Mouse (Mus musculus) embryonic facial prominence, embryonic 11.5 days (tissue): ENCODE data around the gene Hnrnpab. TPM values are rescaled to one million over a fixed set of nuclear protein-coding genes. Genes with fewer than 3 reads are reported as not detected.

ENCODE experiments used
- ATAC-seq: fragments of 200-750 bp; cut with Nextera tagmentation; replicated peaks from 2 replicates; pipeline ENCODE4 v1.8.0; 2017; ENCODE audit warnings: low read depth; ENCODE audit not compliant: insufficient number of reproducible peaks, low FRiP score, low TSS enrichment
- DNase-seq: peaks from one replicate; pipeline ENCODE4 v3.0.0-alpha.2; 2015; ENCODE audit warnings: low spot score
- H3K27ac ChIP-seq: fragments of 300-500 bp; sonication (generic); replicated peaks from 2 replicates; pipeline ENCODE4 v1.5.1; 2014; ENCODE audit warnings: mild to moderate bottlenecking, low read depth, low read length, control low read depth
- H3K27me3 ChIP-seq: fragments of 300-500 bp; sonication (generic); 2 replicates; pipeline ENCODE4 v1.6.1; 2014; ENCODE audit warnings: mild to moderate bottlenecking, low read length, moderate library complexity, mixed read lengths; ENCODE audit not compliant: control insufficient read depth, insufficient read depth
- H3K36me3 ChIP-seq: fragments of 300-500 bp; sonication (generic); replicated peaks from 2 replicates; pipeline ENCODE4 v1.6.1; 2014; ENCODE audit warnings: low read depth, mild to moderate bottlenecking, low read length, moderate library complexity, mixed read lengths; ENCODE audit not compliant: control insufficient read depth, insufficient read depth
- H3K4me1 ChIP-seq: fragments of 300-500 bp; sonication (generic); 2 replicates; pipeline ENCODE4 v1.6.1; 2014; ENCODE audit warnings: low read length, mixed read lengths; ENCODE audit not compliant: control insufficient read depth, insufficient read depth
- H3K4me2 ChIP-seq: fragments of 300-500 bp; sonication (generic); 2 replicates; pipeline ENCODE4 v1.6.1; 2014; ENCODE audit warnings: low read depth, mild to moderate bottlenecking, control low read depth, low read length, moderate library complexity
- H3K4me3 ChIP-seq: fragments of 300-500 bp; sonication (generic); 2 replicates; pipeline ENCODE4 v1.5.1; 2014; ENCODE audit warnings: low read depth, low read length, control low read depth
- H3K9ac ChIP-seq: fragments of 300-500 bp; sonication (generic); replicated peaks from 2 replicates; pipeline ENCODE4 v1.6.1; 2014; ENCODE audit warnings: mild to moderate bottlenecking, control low read depth, low read length
- H3K9me3 ChIP-seq: fragments of 300-500 bp; sonication (generic); replicated peaks from 2 replicates; pipeline ENCODE4 v1.6.1; 2016; ENCODE audit warnings: mild to moderate bottlenecking, low read length, inconsistent platforms, mixed read lengths; ENCODE audit not compliant: control insufficient read depth
- WGBS: fragments of 180-500 bp; shearing (Covaris S2); extraction: QIAGEN DNeasy Blood & Tissue Kit; methylation state at CpG from one replicate; pipeline ENCODE4 v1.1.7; 2014; 5-methylcytosine and 5-hydroxymethylcytosine counted together
- polyA plus RNA-seq: library from polyadenylated mRNA; unstranded; fragments of >200 nt; fragmentation: Nextera tagmentation; extraction: Ambion mirVana; gene quantifications from 2 replicates; pipeline ENCODE4 v1.2.1, GENCODE M21; 2014

Gene Hnrnpab
- polyA plus RNA-seq, 1 experiment from 2014 or later: 870 TPM

DNA sequence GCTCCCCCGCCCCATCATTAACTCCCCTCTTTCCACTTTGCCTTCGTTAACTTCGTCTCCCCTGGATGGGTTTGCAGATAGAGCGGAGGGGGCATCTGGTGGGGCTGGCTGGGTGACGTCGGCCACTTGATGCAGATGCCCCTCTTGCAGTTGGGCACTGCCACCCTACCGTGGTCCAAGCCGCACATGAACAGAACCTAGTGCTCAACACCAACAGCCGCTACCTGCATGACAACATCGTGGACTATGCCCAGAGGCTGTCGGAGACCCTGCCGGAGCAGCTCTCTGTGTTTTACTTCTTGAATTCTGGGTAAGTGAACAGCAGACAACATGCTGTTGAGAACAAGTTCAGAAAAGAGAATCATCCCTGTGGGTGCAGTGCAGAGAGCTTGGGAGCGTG lies 20.2 kb downstream of the Hnrnpab start:
- no peak for ATAC-seq
- Histone ChIP-seq H3K4me2 (no peak overlapping the region), H3K27me3 (no peaks in the 10 kb centered on the region), H3K4me3 (no peak overlapping the region), H3K27ac (no peak overlapping the region), H3K9ac (no peak overlapping the region), H3K4me1 (no peaks in the 10 kb centered on the region; the same call in 1 of the 2 replicates), H3K9me3 (no peaks in the 10 kb centered on the region), H3K36me3 (peaks cover 13% of the 10 kb centered on the region)
- 97% methylated on average over 13 of the region's 13 CpGs for WGBS
- DNase-seq: no peak

- no peak; the same call in 1 of the 2 replicates for ATAC-seq
Observed at GRCm38 (mm10) chr11:51585608-51586252, 20.9 kb downstream of the Hnrnpab start.

DNA sequence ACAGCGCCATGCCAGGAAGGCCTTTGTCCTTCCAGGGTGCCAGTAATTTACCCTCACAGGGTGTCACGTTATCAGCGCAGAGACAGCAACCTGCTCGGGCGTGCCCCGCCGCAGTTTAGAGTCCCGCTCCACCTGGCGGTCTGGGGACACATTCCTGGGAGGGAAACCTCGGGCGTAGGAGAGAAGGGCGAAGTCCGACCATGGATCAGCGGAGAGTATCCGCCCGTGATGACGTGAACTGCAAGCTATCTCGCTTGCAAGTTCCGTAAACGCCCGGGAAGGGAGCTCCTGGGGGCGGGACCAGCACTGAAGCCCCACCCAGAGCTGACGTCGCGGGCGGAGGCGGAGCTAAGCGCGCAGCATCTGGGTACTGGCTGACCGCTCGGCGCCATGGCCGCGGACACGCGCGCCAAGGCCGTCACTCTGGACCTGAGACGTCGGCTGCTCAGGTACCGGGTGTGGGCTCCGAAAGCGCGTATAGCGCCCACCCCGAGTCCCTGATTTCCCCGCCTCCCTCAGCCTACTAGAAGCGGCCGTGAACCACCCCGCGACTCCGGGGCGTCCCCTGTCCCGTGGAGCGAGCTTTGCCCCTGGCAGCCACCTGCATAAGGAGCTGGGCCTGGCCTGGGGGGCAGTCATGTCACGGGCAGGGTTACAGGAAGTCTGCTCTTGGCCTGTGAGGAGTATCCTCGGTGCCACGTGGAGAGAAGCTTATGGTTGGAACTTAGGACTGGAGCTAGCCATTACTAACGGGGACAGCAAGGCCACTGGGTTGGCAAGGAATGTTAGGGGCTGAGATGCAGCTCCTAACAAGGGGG lies 22.0 kb downstream of the Hnrnpab start, which contains the start of gene Phykpl:
TSS of gene Phykpl (plus strand) at position 327 of the 818 bp plus-strand sequence.
- peak within 1 kb of the TSS; percentile 79 for H3K27ac ChIP-seq
- DNase-seq (peak; percentile 97), ATAC-seq (peak; percentile 84)
- H3K9me3 ChIP-seq: no peaks in the 10 kb centered on the region
- H3K27me3 ChIP-seq: no peaks in the 10 kb centered on the region
- H3K4me1 ChIP-seq: no peaks in the 10 kb centered on the region; the same call in 1 of the 2 replicates
- H3K4me3 ChIP-seq: peak within 1 kb of the TSS; percentile 59
- peak within 1 kb of the TSS; percentile 82 for H3K4me2 ChIP-seq
- under 1% methylated on average over 59 of the region's 59 CpGs for WGBS
- peaks cover 7% of the 10 kb centered on the region for H3K36me3 ChIP-seq
- peak within 1 kb of the TSS; percentile 79 for H3K9ac ChIP-seq

More at GRCm38 (mm10) chr11:51585608-51586252, 20.9 kb downstream of the Hnrnpab start:
- peak overlapping the region; percentile 82 for H3K4me2 ChIP-seq
- no peaks in the 10 kb centered on the region; the same call in 1 of the 2 replicates for H3K4me1 ChIP-seq
- WGBS: 65% methylated on average over 8 of the region's 8 CpGs
- 0 out of 2 replicates have a peak overlapping the region, but pooled peaks have one; percentile 59 for H3K4me3 ChIP-seq
- H3K36me3 ChIP-seq: peaks cover 9% of the 10 kb centered on the region
- H3K9ac ChIP-seq: peak overlapping the region; percentile 79
- no peak overlapping the region; the same call in 1 of the 2 replicates for H3K27ac ChIP-seq
- no peak for DNase-seq
- no peaks in the 10 kb centered on the region for H3K27me3 ChIP-seq
- H3K9me3 ChIP-seq: no peaks in the 10 kb centered on the region

DNA sequence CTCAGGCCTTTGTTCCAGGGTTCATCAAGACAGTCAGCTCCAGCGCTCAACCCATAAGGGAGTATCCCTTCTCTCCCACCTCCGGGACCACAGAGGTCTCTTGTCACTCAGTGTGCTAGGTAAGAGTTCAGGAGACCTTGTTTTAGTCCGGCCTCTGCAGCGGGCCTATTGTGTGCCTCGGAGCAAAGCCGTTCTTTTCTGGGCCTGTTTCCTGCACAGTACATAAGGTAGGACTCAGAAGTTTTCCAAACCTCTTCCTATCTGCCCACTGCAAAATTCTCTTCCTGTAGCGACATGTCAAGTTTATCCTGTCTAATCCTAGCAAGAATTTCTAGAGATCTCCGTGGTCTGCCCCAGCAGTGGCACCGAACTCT lies 22.6 kb downstream of the Hnrnpab start:
- ATAC-seq: peak; percentile 25; the same call in 1 of the 2 replicates
- Histone ChIP-seq H3K9me3 (no peaks in the 10 kb centered on the region), H3K4me3 (peak overlapping the region; percentile 59), H3K4me2 (peak overlapping the region; percentile 36), H3K27ac (peak overlapping the region; percentile 77), H3K9ac (peak overlapping the region; percentile 55), H3K4me1 (no peaks in the 10 kb centered on the region; the same call in 1 of the 2 replicates), H3K36me3 (peaks cover 7% of the 10 kb centered on the region), H3K27me3 (no peaks in the 10 kb centered on the region)
- WGBS: 16% methylated on average over 9 of the region's 9 CpGs
- no peak for DNase-seq

GRCm38 (mm10) chr11:51582713-51583112 lies 23.9 kb downstream of the Hnrnpab start:
- no peaks in the 10 kb centered on the region; the same call in 1 of the 2 replicates for H3K4me1 ChIP-seq
- H3K4me2 ChIP-seq: no peak overlapping the region
- no peaks in the 10 kb centered on the region for H3K9me3 ChIP-seq
- ATAC-seq (no peak), DNase-seq (peak; percentile 88)
- H3K27me3 ChIP-seq: no peaks in the 10 kb centered on the region
- H3K36me3 ChIP-seq: peaks cover 2% of the 10 kb centered on the region; the same call in 1 of the 2 replicates
- H3K27ac ChIP-seq: no peak overlapping the region
- H3K9ac ChIP-seq: no peak overlapping the region
- WGBS: 14% methylated on average over 8 of the region's 8 CpGs
- H3K4me3 ChIP-seq: no peak overlapping the region

DNA sequence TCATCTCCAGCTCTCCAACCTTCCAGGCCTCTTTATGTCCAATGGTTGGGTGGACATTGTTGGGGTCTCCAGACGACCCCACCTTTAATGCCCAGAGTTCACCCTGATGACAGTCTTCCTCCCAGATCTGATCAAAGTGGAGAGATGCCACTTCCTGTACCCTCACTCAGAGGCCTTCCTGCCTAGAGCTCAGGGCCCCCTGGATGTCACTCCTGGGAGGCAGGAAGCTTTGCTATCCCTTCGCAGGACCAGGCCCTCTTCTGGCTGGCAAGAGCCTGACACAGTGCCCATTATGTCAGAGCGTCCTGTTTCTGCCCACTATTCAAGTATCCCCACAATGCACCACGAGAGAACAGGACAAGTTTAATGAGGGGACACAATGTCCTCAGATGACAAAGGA lies 27.6 kb downstream of the Hnrnpab start:
- no peak overlapping the region for H3K4me2 ChIP-seq
- no peaks in the 10 kb centered on the region; the same call in 1 of the 2 replicates for H3K4me1 ChIP-seq
- H3K27ac ChIP-seq: no peak overlapping the region
- no peaks in the 10 kb centered on the region for H3K9me3 ChIP-seq
- no peak for ATAC-seq
- no peak for DNase-seq
- 74% methylated on average over 4 of the region's 4 CpGs for WGBS
- H3K36me3 ChIP-seq: no peaks in the 10 kb centered on the region
- no peaks in the 10 kb centered on the region for H3K27me3 ChIP-seq
- no peak overlapping the region for H3K4me3 ChIP-seq
- H3K9ac ChIP-seq: no peak overlapping the region

GRCm38 (mm10) chr11:51577587-51577986 lies 29.1 kb downstream of the Hnrnpab start:
- no peak overlapping the region for H3K9ac ChIP-seq
- WGBS: 90% methylated on average over 7 of the region's 7 CpGs
- DNase-seq (no peak), ATAC-seq (no peak)
- H3K4me1 ChIP-seq: no peaks in the 10 kb centered on the region
- H3K9me3 ChIP-seq: no peaks in the 10 kb centered on the region
- H3K36me3 ChIP-seq: no peaks in the 10 kb centered on the region
- H3K4me3 ChIP-seq: no peak overlapping the region
- H3K27ac ChIP-seq: no peak overlapping the region
- H3K27me3 ChIP-seq: no peaks in the 10 kb centered on the region
- H3K4me2 ChIP-seq: no peak overlapping the region

DNA sequence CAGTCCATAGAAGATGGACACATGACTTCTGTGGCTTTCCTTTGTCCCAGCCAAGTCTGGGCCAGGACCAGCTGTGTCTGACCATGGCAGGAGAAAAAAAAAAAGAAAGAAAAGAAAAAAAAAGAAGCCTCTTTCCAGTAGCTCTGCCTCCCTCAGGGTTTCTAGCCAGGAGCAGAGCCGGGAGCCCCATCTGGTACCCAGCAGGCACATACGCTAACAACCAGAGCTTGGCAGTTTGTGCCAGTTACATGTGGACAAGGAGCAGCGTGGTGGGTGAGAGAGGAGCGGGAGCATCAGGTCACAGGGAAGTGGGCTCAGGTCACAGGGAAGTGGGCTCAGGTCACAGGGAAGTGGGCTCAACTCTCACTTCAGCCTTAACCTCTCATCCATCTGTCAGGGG lies 30.2 kb downstream of the Hnrnpab start:
- ATAC-seq (no peak), DNase-seq (no peak)
- 85% methylated on average over 4 of the region's 4 CpGs for WGBS
- H3K36me3 ChIP-seq: no peaks in the 10 kb centered on the region
- no peak overlapping the region for H3K9ac ChIP-seq
- H3K4me2 ChIP-seq: no peak overlapping the region
- no peaks in the 10 kb centered on the region for H3K27me3 ChIP-seq
- H3K9me3 ChIP-seq: no peaks in the 10 kb centered on the region
- H3K4me1 ChIP-seq: no peaks in the 10 kb centered on the region
- no peak overlapping the region for H3K27ac ChIP-seq
- no peak overlapping the region for H3K4me3 ChIP-seq
